8 mouse cellular contexts compared by ENCODE assay signal in the genomic region with DNA sequence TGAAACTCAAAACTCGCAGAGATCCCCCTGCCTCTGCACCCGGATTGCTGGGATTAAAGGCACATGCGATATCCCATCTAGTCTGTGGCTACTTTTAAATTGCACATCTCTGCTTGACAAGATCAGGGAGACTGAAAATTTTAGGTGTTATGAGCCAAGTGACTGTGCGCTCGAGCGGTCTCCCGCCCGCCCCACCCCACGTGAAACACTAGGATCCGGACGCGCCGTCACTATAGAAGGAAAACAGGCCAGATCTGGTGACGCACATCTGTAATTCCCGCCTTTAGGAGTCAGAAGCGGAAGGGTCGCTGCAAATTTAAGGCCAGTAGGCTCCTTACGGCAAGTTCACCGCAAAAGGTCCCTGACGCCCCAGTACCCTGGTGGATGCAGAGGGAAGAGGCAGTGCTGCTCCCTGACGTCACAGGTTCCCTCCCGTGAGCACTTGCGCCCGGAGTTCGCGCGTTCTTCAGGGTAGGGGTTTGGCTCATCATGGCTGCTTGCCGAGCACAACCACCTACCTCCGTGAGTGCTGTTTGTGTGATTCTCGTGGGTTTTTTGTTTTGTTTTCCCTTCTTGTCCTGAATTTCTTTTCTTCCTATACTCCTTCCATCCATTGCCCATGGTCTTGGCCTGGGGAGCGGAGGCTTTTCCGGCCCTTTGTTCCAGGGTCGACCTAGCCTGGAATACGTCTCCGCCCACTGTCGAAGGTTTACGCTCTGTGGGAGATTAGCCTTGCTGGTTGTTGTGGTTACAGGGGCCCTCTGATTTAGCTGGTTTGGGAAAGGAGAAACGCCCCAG. TPM values are rescaled to one million over a fixed set of nuclear protein-coding genes. Genes with fewer than 3 reads are reported as not detected.
DNase-seq lines count a peak whose midpoint lies in the region; ATAC-seq and TF ChIP-seq lines count a peak whose summit lies in the region.

A gene (plus strand): TSS at position 268 of the 798 bp plus-strand sequence.

- no peak; the same call in 1 of the 2 replicates for TF ChIP-seq EP300 in CH12.LX (IDR thresholded peaks at IDR 0.05; ENCODE audit: low read length)
- TF ChIP-seq EP300 in heart, postnatal 0 days (IDR thresholded peaks at IDR 0.05; ENCODE audit: low read depth) = no peak
- peak; percentile 36; the same call in 1 of the 2 replicates for TF ChIP-seq EP300 in liver, postnatal 0 days (IDR thresholded peaks at IDR 0.05; ENCODE audit: low read depth)

- peak; percentile 98 for DNase-seq in CH12.LX (ENCODE audit: extremely low read depth)
- DNase-seq in c-Kit-positive CD71-positive TER-119-negative erythroid progenitor cells, embryonic 14.5 days (ENCODE audit: low read depth) = peak; percentile 92
- peak; percentile 96 for DNase-seq in heart, postnatal 0 days (ENCODE audit: low spot score)
- DNase-seq in large intestine, adult 2 months (ENCODE audit: low read depth, low spot score) = no peak
- DNase-seq in liver, postnatal 0 days = peak; percentile 93
- peak; percentile 89 for DNase-seq in testis, postnatal 10 days (ENCODE audit: low spot score)

- H3K4me1 ChIP-seq in CH12.LX (ENCODE audit: control insufficient read depth in 1 of 2, insufficient read depth in 2 of 2) = peaks cover 5 to 30% of the 10 kb centered on the region in 2 experiments; a peak in 3 of 4 replicates
- peaks cover 27% of the 10 kb centered on the region for H3K4me1 ChIP-seq in forebrain, embryonic 12.5 days
- peaks cover 17% of the 10 kb centered on the region for H3K4me1 ChIP-seq in heart, postnatal 0 days (ENCODE audit: control insufficient read depth, insufficient read depth)
- peaks cover 13% of the 10 kb centered on the region for H3K4me1 ChIP-seq in liver, postnatal 0 days (ENCODE audit: insufficient read depth)
- peaks cover 10% of the 10 kb centered on the region for H3K4me1 ChIP-seq in neural tube, embryonic 14.5 days (ENCODE audit: control insufficient read depth, insufficient read depth, low read length)

- H3K27me3 ChIP-seq in CH12.LX (replicated peaks) = no peaks in the 10 kb centered on the region
- no peaks in the 10 kb centered on the region for H3K27me3 ChIP-seq in forebrain, embryonic 12.5 days
- no peaks in the 10 kb centered on the region for H3K27me3 ChIP-seq in heart, postnatal 0 days (ENCODE audit: control insufficient read depth, insufficient read depth, low read length)
- no peaks in the 10 kb centered on the region for H3K27me3 ChIP-seq in liver, postnatal 0 days (ENCODE audit: insufficient read depth, low read length)
- H3K27me3 ChIP-seq in neural tube, embryonic 14.5 days (ENCODE audit: control insufficient read depth, insufficient read depth, low read length) = no peaks in the 10 kb centered on the region

- peak; percentile 97 for ATAC-seq in forebrain, embryonic 12.5 days (ENCODE audit: low FRiP score)
- ATAC-seq in heart, postnatal 0 days (ENCODE audit: insufficient read depth, low read depth) = peak; percentile 92
- ATAC-seq in liver, postnatal 0 days = peak; percentile 95
- ATAC-seq in neural tube, embryonic 14.5 days (ENCODE audit: low read depth) = peak; percentile 96

- peaks cover under 1 to 11% of the 10 kb centered on the region in 2 experiments for H3K36me3 ChIP-seq in CH12.LX (replicated peaks in 1 of 2; ENCODE audit: control insufficient read depth in 1 of 2, insufficient read depth in 1 of 2, low read length in 1 of 2)
- H3K36me3 ChIP-seq in forebrain, embryonic 12.5 days (replicated peaks) = 0 out of 2 replicates have a peak, but pooled peaks cover under 1% of the 10 kb centered on the region
- H3K36me3 ChIP-seq in heart, postnatal 0 days (replicated peaks; ENCODE audit: control insufficient read depth, insufficient read depth, low read length) = 0 out of 2 replicates have a peak, but pooled peaks cover under 1% of the 10 kb centered on the region
- H3K36me3 ChIP-seq in liver, postnatal 0 days (replicated peaks; ENCODE audit: insufficient read depth, low read length) = no peaks in the 10 kb centered on the region
- H3K36me3 ChIP-seq in neural tube, embryonic 14.5 days (ENCODE audit: control insufficient read depth, insufficient read depth, low read length) = no peaks in the 10 kb centered on the region

- TF ChIP-seq POLR2A in CH12.LX (IDR thresholded peaks at IDR 0.05; ENCODE audit: low read depth, low read length) = peak; percentile 99

- H3K4me3 ChIP-seq in CH12.LX (replicated peaks in 1 of 3; ENCODE audit: low read depth in 2 of 3, low read length in 2 of 3, poor library complexity in 1 of 3) = peak within 1 kb of the TSS; percentile 66 to 80 (median 70)
- H3K4me3 ChIP-seq in forebrain, embryonic 12.5 days (replicated peaks) = peak within 1 kb of the TSS; percentile 60
- peak within 1 kb of the TSS; percentile 68 for H3K4me3 ChIP-seq in heart, postnatal 0 days (ENCODE audit: low read depth, low read length)
- H3K4me3 ChIP-seq in liver, postnatal 0 days (ENCODE audit: low read depth, low read length) = peak within 1 kb of the TSS; percentile 65
- H3K4me3 ChIP-seq in neural tube, embryonic 14.5 days (ENCODE audit: low read depth, low read length) = peak within 1 kb of the TSS; percentile 60

- peak within 1 kb of the TSS; percentile 97 for H3K9ac ChIP-seq in CH12.LX (ENCODE audit: insufficient read depth, low read depth)
- peak within 1 kb of the TSS; percentile 72 for H3K9ac ChIP-seq in forebrain, embryonic 12.5 days
- H3K9ac ChIP-seq in heart, postnatal 0 days (replicated peaks; ENCODE audit: low read depth, low read length) = peak within 1 kb of the TSS; percentile 76
- peak within 1 kb of the TSS; percentile 73 for H3K9ac ChIP-seq in liver, postnatal 0 days (replicated peaks)
- H3K9ac ChIP-seq in neural tube, embryonic 14.5 days (replicated peaks; ENCODE audit: low read depth, low read length) = peak within 1 kb of the TSS; percentile 83

- H3K27ac ChIP-seq in CH12.LX (ENCODE audit: insufficient read depth, low read depth) = peak within 1 kb of the TSS; percentile 49
- H3K27ac ChIP-seq in forebrain, embryonic 12.5 days = peak within 1 kb of the TSS; percentile 87
- H3K27ac ChIP-seq in heart, postnatal 0 days (ENCODE audit: low read depth) = peak within 1 kb of the TSS; percentile 79
- H3K27ac ChIP-seq in liver, postnatal 0 days (ENCODE audit: low read depth) = peak within 1 kb of the TSS; percentile 87
- peak within 1 kb of the TSS; percentile 85 for H3K27ac ChIP-seq in neural tube, embryonic 14.5 days (ENCODE audit: low read depth, low read length)

- dilution Hi-C loops in CH12.LX (cut with MboI; ENCODE audit: extremely low pct_ligation_motif_present, extremely low pct_unique_long_range_greater_than_20kb, low sequenced_read_pairs) = no loop called here

- in situ Hi-C loops in CH12.LX (cut with MboI; ENCODE audit: low pct_ligation_motif_present, low pct_unique_long_range_greater_than_20kb, low sequenced_read_pairs) = no loop called here

- peak within 1 kb of the TSS; percentile 75 for H3K4me2 ChIP-seq in CH12.LX (ENCODE audit: insufficient read depth, low read depth, poor library complexity, severe bottlenecking)
- H3K4me2 ChIP-seq in forebrain, embryonic 12.5 days = peak within 1 kb of the TSS; percentile 78
- H3K4me2 ChIP-seq in heart, postnatal 0 days (ENCODE audit: low read depth, low read length) = peak within 1 kb of the TSS; percentile 80
- H3K4me2 ChIP-seq in liver, postnatal 0 days (ENCODE audit: low read depth, low read length) = peak within 1 kb of the TSS; percentile 73
- peak within 1 kb of the TSS; percentile 67 for H3K4me2 ChIP-seq in neural tube, embryonic 14.5 days (ENCODE audit: low read depth, low read length)

- peaks cover 18% of the 10 kb centered on the region for H3K79me2 ChIP-seq in CH12.LX (replicated peaks; ENCODE audit: control insufficient read depth, extremely low read depth, insufficient read depth, poor library complexity, severe bottlenecking)

- TF ChIP-seq RAD21 in CH12.LX (IDR thresholded peaks at IDR 0.05; ENCODE audit: low read depth, low read length) = no peak

- no peaks in the 10 kb centered on the region for H3K9me3 ChIP-seq in CH12.LX (replicated peaks; ENCODE audit: low read length)
- H3K9me3 ChIP-seq in forebrain, embryonic 12.5 days = no peaks in the 10 kb centered on the region
- no peaks in the 10 kb centered on the region for H3K9me3 ChIP-seq in heart, postnatal 0 days (replicated peaks; ENCODE audit: control insufficient read depth, low read length)
- H3K9me3 ChIP-seq in liver, postnatal 0 days (ENCODE audit: low read length) = no peaks in the 10 kb centered on the region
- no peaks in the 10 kb centered on the region for H3K9me3 ChIP-seq in neural tube, embryonic 14.5 days (ENCODE audit: control insufficient read depth, low read length)

- 4% methylated on average over 38 of the region's 38 CpGs for WGBS in forebrain, embryonic 12.5 days
- 3% methylated on average over 38 of the region's 38 CpGs for WGBS in heart, postnatal 0 days
- 1% methylated on average over 38 of the region's 38 CpGs for WGBS in large intestine, adult 2 months
- WGBS in liver, postnatal 0 days (ENCODE audit: insufficient replicate concordance) = under 1% methylated on average over 38 of the region's 38 CpGs
- WGBS in neural tube, embryonic 14.5 days = 6% methylated on average over 38 of the region's 38 CpGs

- peak in 1 of 2 experiments; percentile 51; a peak in 2 of 4 replicates for TF ChIP-seq CTCF in CH12.LX (conservative IDR thresholded peaks at IDR 0.05 in 1 of 2, IDR thresholded peaks at IDR 0.05 in 1 of 2; ENCODE audit: low read depth in 2 of 2, low read length in 2 of 2)
- peak; percentile 59 for TF ChIP-seq CTCF in heart, postnatal 0 days (IDR thresholded peaks at IDR 0.05; ENCODE audit: low read depth)
- TF ChIP-seq CTCF in liver, postnatal 0 days (IDR thresholded peaks at IDR 0.05; ENCODE audit: low read depth) = peak; percentile 82

TF ChIP-seq in CH12.LX, 34 proteins besides CTCF, POLR2A, EP300 and RAD21 (continues in another document):
- TF ChIP-seq ZMIZ1 (IDR thresholded peaks at IDR 0.05; ENCODE audit: low read depth, low read length) (peak; percentile 94), MYC (IDR thresholded peaks at IDR 0.05; ENCODE audit: low read depth, low read length) (peak; percentile 72), RCOR1 (conservative IDR thresholded peaks at IDR 0.05; ENCODE audit: low read depth, low read length) (no peak), IRF4 (IDR thresholded peaks at IDR 0.05; ENCODE audit: low read depth, low read length) (peak; percentile 40), ZKSCAN1 (IDR thresholded peaks at IDR 0.05; ENCODE audit: borderline replicate concordance, low read depth, low read length) (no peak), NELFE (IDR thresholded peaks at IDR 0.05; ENCODE audit: low read depth, low read length) (peak; percentile 99)

RNA-seq across cellular contexts. Expression of the gene that starts here (rescaled TPM):
- 40.1 and 44.8 TPM in 2 replicates for total RNA-seq in CH12.LX (2012; rRNA removed)
- total RNA-seq in CH12.LX (2014; rRNA removed) = 20.5 and 22.7 TPM in 2 replicates
- polyA plus RNA-seq in CH12.LX (2012; ENCODE audit: insufficient read length, low read depth) = 44.1 and 69.8 TPM in 2 replicates
- polyA plus RNA-seq in forebrain, embryonic 12.5 days (2016; fragmentation: Nextera tagmentation; extraction: Ambion mirVana) = 71.0 and 81.5 TPM in 2 replicates
- total RNA-seq in heart, postnatal 0 days (2014; rRNA removed; ENCODE audit: low replicate concordance) = 40.0 and 46.0 TPM in 2 replicates
- 18.6 TPM in 2 replicates for polyA plus RNA-seq in heart, postnatal 0 days (2015; fragmentation: Nextera tagmentation; extraction: Ambion mirVana)
- 27.5 and 32.0 TPM in 2 replicates for polyA plus RNA-seq in large intestine, adult 2 months (2012; rRNA removed)
- 7.4 and 7.6 TPM in 2 replicates for polyA plus RNA-seq in liver, postnatal 0 days (2015; fragmentation: Nextera tagmentation; extraction: Ambion mirVana)
- polyA plus RNA-seq in neural tube, embryonic 14.5 days (2014; fragmentation: Nextera tagmentation; extraction: Ambion mirVana) = 51.8 and 59.3 TPM in 2 replicates
